Mouse (Mus musculus) activated CD4-positive, CD25-positive, alpha-beta regulatory T cell, adult 9 weeks (primary cell): Measurements from ENCODE around the gene Larp6. TPM values are rescaled to one million over a fixed set of nuclear protein-coding genes. Genes with fewer than 3 reads are reported as not detected.

Source experiments
- polyA plus RNA-seq: library from polyadenylated mRNA; unstranded; fragments of 100-300 nt; shearing (Covaris generic); gene quantifications from one replicate; pipeline ENCODE4 v1.2.1, GENCODE M21; 2017

The Larp6 gene
- not detected for polyA plus RNA-seq

GRCm38 (mm10) chr9:60712771-60713541 lies at the start of gene Larp6:
Gene Larp6 (plus strand): TSS chr9:60712989.

GRCm38 (mm10) chr9:60687891-60688324 lies 24.9 kb upstream of the Larp6 start, which contains the start of gene Lrrc49:
Gene Lrrc49 (minus strand): TSS chr9:60688158.

Other genes starting within 250 kb of the Larp6 start
- not detected for gene Thsd4, start 190.9 kb upstream of the Larp6 start, polyA plus RNA-seq
- gene Lrrc49, start 24.8 kb upstream of the Larp6 start, polyA plus RNA-seq = 1.5 TPM
- gene Uaca, start 81.6 kb downstream of the Larp6 start, polyA plus RNA-seq = not detected